Mouse (Mus musculus): ENCODE data around the gene Disc1. TPM values are rescaled to one million over a fixed set of nuclear protein-coding genes. Genes with fewer than 3 reads are reported as not detected.
A peak's percentile ranks its signal among the peaks of the same experiment; 100 is the strongest.

Disc1 gene
- polyA plus RNA-seq, 1 experiment from 2014 or later, result 3.8 TPM

DNA sequence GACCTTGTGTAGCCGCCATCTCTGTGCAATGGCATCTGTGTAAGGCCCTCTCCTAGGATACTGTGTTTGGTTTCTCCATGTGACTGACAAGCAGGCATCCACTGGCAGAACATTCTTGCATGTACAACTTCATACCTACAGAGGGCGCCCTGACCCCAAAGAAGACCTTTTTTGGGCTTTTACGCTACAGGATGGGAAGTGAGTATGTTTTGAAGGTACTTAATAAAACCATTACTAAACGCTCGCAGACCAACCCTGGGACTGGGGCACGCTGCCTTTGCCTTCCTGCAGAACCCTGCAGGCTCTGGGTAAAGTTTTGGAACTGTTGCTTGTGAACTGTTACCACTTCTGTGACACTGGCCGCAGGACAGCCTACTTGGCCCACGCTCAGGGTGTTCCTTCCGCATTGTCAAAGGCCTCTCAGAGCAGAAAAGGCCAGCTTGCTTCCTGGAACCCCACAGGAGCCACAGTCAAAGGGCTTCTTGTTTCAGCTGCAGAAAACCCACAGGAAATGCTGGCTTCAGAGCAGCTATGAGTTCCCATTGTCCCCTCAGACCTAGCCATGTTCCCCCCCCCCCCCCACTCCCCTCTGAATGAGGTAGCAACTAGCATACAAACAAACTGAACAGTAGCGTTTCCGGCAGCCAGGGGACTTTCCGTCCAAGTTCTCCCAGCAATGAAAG is 13.1 kb downstream of the Disc1 start:
- H3K9me3 ChIP-seq (ENCODE audit: low read depth, low read length), result no peaks in the 10 kb centered on the region
- H3K27me3 ChIP-seq (ENCODE audit: insufficient read depth, low read length), result no peaks in the 10 kb centered on the region
- peak; percentile 81 for TF ChIP-seq CTCF (IDR thresholded peaks at IDR 0.05; ENCODE audit: low read depth)
- H3K36me3 ChIP-seq (ENCODE audit: insufficient read depth), result no peaks in the 10 kb centered on the region
- peak overlapping the region; percentile 86 for H3K27ac ChIP-seq (ENCODE audit: low read depth)
- H3K4me3 ChIP-seq (ENCODE audit: low read depth, low read length), result no peak overlapping the region
- no peaks in the 10 kb centered on the region for H3K4me1 ChIP-seq (ENCODE audit: insufficient read depth)
- no peak overlapping the region for H3K9ac ChIP-seq
- peak overlapping the region; percentile 45 for H3K4me2 ChIP-seq
- ATAC-seq (ENCODE audit: insufficient read depth) (peak; percentile 76), DNase-seq (peak; percentile 88)
- WGBS, result 28% methylated on average over 12 of the region's 12 CpGs

GRCm38 (mm10) chr8:125067596-125067960 is 13.6 kb downstream of the Disc1 start:
- no peaks in the 10 kb centered on the region for H3K27me3 ChIP-seq (ENCODE audit: insufficient read depth, low read length)
- peak; percentile 59; the same call in 1 of the 2 replicates for ATAC-seq (ENCODE audit: insufficient read depth)
- H3K4me2 ChIP-seq, result 0 out of 2 replicates have a peak overlapping the region, but pooled peaks have one; percentile 7
- peak; percentile 61 for DNase-seq
- no peaks in the 10 kb centered on the region for H3K36me3 ChIP-seq (ENCODE audit: insufficient read depth)
- no peak for TF ChIP-seq CTCF (IDR thresholded peaks at IDR 0.05; ENCODE audit: low read depth)
- peak overlapping the region; percentile 86 for H3K27ac ChIP-seq (ENCODE audit: low read depth)
- 65% methylated on average over 9 of the region's 9 CpGs for WGBS
- no peak overlapping the region for H3K4me3 ChIP-seq (ENCODE audit: low read depth, low read length)
- H3K4me1 ChIP-seq (ENCODE audit: insufficient read depth), result no peaks in the 10 kb centered on the region
- H3K9ac ChIP-seq, result no peak overlapping the region
- H3K9me3 ChIP-seq (ENCODE audit: low read depth, low read length), result no peaks in the 10 kb centered on the region

- H3K27ac ChIP-seq (ENCODE audit: low read depth), result peak overlapping the region; percentile 86
Measured at GRCm38 (mm10) chr8:125068146-125068905, 14.3 kb downstream of the Disc1 start.

DNA sequence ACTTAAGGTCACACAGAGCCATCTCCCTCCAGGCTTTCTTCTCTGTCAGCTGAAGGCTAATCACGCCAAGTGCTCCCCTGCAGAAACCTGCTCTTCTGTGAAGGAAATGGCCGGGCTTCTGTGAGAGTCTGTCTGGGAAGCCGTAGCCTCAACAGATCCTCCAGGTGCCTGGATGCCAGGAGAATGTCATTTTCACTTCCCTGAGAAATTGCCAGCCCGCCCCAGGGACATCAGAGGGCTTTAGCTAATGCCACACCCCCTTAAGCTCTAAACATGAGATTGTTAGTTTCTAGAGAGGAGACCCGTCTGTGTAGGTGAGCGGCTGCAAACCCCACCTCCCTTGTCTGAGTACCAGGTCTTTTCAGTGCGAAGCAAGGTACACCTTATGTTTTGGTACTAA is 15.3 kb downstream of the Disc1 start:
- no peaks in the 10 kb centered on the region for H3K9me3 ChIP-seq (ENCODE audit: low read depth, low read length)
- no peak overlapping the region for H3K27ac ChIP-seq (ENCODE audit: low read depth)
- ATAC-seq (ENCODE audit: insufficient read depth) (no peak), DNase-seq (no peak)
- H3K27me3 ChIP-seq (ENCODE audit: insufficient read depth, low read length), result no peaks in the 10 kb centered on the region
- H3K4me2 ChIP-seq, result no peak overlapping the region
- H3K4me1 ChIP-seq (ENCODE audit: insufficient read depth), result no peaks in the 10 kb centered on the region
- H3K36me3 ChIP-seq (ENCODE audit: insufficient read depth), result no peaks in the 10 kb centered on the region
- TF ChIP-seq CTCF (IDR thresholded peaks at IDR 0.05; ENCODE audit: low read depth), result no peak
- no peak overlapping the region for H3K4me3 ChIP-seq (ENCODE audit: low read depth, low read length)
- H3K9ac ChIP-seq, result no peak overlapping the region
- WGBS, result 72% methylated on average over 7 of the region's 7 CpGs

More at GRCm38 (mm10) chr8:125068146-125068905, 14.3 kb downstream of the Disc1 start:
- Histone ChIP-seq H3K4me3 (ENCODE audit: low read depth, low read length) (no peak overlapping the region), H3K36me3 (ENCODE audit: insufficient read depth) (no peaks in the 10 kb centered on the region), H3K9me3 (ENCODE audit: low read depth, low read length) (no peaks in the 10 kb centered on the region), H3K4me1 (ENCODE audit: insufficient read depth) (no peaks in the 10 kb centered on the region), H3K9ac (no peak overlapping the region), H3K4me2 (no peak overlapping the region), H3K27me3 (ENCODE audit: insufficient read depth, low read length) (no peaks in the 10 kb centered on the region)
- 80% methylated on average over 6 of the region's 6 CpGs for WGBS
- DNase-seq (no peak), ATAC-seq (ENCODE audit: insufficient read depth) (no peak)
- peak; percentile 39 for TF ChIP-seq CTCF (IDR thresholded peaks at IDR 0.05; ENCODE audit: low read depth)

DNA sequence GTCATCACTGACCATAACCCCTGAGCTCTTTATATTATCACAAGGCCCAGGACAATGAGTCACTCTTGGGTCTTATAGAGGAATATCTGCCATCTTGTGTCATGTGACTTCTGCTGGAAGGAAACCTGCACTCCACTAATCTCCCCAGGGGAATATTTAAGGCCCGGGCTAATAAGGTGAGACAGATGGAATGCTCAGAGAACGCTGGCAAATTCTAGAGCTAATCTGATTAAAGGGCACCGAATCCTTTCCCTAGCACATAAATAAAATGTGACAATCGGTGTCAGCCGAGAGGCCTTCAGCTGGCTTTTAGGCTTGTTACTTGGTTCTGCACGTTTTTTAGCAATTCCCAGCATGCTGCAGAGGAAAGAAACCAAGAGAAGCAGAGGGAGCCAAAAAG is 15.7 kb downstream of the Disc1 start:
- WGBS, result 56% methylated on average over 6 of the region's 6 CpGs

DNA sequence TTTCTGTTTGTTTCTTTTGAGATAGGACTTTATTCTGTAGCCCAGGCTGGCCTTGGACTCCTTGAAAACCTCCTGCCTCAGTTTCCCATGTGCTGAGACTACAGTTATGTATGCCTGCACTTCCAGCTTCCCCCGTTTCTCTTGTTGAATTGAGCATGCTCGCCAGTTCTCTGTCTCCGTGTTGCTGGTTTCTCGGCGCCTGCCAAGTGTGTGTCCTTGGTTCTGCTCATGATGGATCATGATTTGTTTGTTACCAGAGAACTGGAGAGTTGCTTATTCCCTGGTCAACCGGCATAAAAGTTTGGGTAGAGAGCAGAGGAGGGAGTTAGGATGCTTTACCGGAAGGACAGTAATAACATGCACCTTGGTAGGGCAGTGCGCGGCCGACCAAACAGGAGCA is 20.1 kb downstream of the Disc1 start:
- no peaks in the 10 kb centered on the region for H3K36me3 ChIP-seq (ENCODE audit: insufficient read depth)
- WGBS, result 85% methylated on average over 10 of the region's 10 CpGs
- no peak for TF ChIP-seq CTCF (IDR thresholded peaks at IDR 0.05; ENCODE audit: low read depth)
- no peak overlapping the region for H3K9ac ChIP-seq
- no peaks in the 10 kb centered on the region for H3K9me3 ChIP-seq (ENCODE audit: low read depth, low read length)
- no peak overlapping the region for H3K4me3 ChIP-seq (ENCODE audit: low read depth, low read length)
- ATAC-seq (ENCODE audit: insufficient read depth) (no peak), DNase-seq (no peak)
- H3K27ac ChIP-seq (ENCODE audit: low read depth), result no peak overlapping the region
- no peaks in the 10 kb centered on the region for H3K27me3 ChIP-seq (ENCODE audit: insufficient read depth, low read length)
- H3K4me1 ChIP-seq (ENCODE audit: insufficient read depth), result no peaks in the 10 kb centered on the region
- H3K4me2 ChIP-seq, result no peak overlapping the region

More for the DNA sequence above, 15.7 kb downstream of the Disc1 start:
- Histone ChIP-seq H3K9ac (no peak overlapping the region), H3K27ac (ENCODE audit: low read depth) (no peak overlapping the region), H3K9me3 (ENCODE audit: low read depth, low read length) (no peaks in the 10 kb centered on the region), H3K4me2 (no peak overlapping the region), H3K4me3 (ENCODE audit: low read depth, low read length) (no peak overlapping the region), H3K36me3 (ENCODE audit: insufficient read depth) (no peaks in the 10 kb centered on the region), H3K4me1 (ENCODE audit: insufficient read depth) (no peaks in the 10 kb centered on the region), H3K27me3 (ENCODE audit: insufficient read depth, low read length) (no peaks in the 10 kb centered on the region)
- DNase-seq (no peak), ATAC-seq (ENCODE audit: insufficient read depth) (no peak)
- TF ChIP-seq CTCF (IDR thresholded peaks at IDR 0.05; ENCODE audit: low read depth), result no peak

DNA sequence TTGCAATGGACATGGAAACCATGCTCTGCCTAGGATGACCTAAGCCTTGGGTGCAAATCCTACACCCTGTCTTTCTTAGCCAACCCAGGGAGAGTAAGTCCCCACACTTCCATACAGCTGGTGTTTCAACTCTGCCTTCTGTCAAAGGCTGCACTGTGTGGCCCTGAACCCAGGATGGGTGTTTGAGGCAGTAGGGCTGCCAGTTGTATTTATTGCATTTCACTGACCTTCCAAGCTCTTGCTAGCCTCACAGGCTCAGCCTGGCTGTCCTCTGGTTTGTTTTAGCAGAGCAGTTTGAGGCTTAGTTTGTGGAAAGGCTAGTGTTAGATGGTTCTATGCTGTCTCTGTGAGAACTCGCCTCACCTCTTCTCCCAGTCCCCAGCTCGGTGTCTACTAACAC is 20.6 kb downstream of the Disc1 start:
- no peaks in the 10 kb centered on the region for H3K36me3 ChIP-seq (ENCODE audit: insufficient read depth)
- ATAC-seq (ENCODE audit: insufficient read depth), result no peak
- 80% methylated on average over 2 of the region's 2 CpGs for WGBS
- TF ChIP-seq CTCF (IDR thresholded peaks at IDR 0.05; ENCODE audit: low read depth), result no peak
- no peak overlapping the region for H3K4me3 ChIP-seq (ENCODE audit: low read depth, low read length)
- no peaks in the 10 kb centered on the region for H3K9me3 ChIP-seq (ENCODE audit: low read depth, low read length)
- no peak for DNase-seq
- H3K27me3 ChIP-seq (ENCODE audit: insufficient read depth, low read length), result no peaks in the 10 kb centered on the region
- H3K9ac ChIP-seq, result no peak overlapping the region
- no peak overlapping the region for H3K4me2 ChIP-seq
- no peaks in the 10 kb centered on the region for H3K4me1 ChIP-seq (ENCODE audit: insufficient read depth)
- H3K27ac ChIP-seq (ENCODE audit: low read depth), result no peak overlapping the region
